Mouse (Mus musculus) lung, postnatal 0 days (tissue): ENCODE results near the gene Asrgl1. TPM values are rescaled to one million over a fixed set of nuclear protein-coding genes. Genes with fewer than 3 reads are reported as not detected.

ENCODE experiments used
- ATAC-seq: fragments of 200-750 bp; cut with Nextera tagmentation; 2 replicates; pipeline ENCODE4 v1.8.0; 2017; ENCODE audit warnings: moderate library complexity
- DNase-seq: peaks from one replicate; pipeline ENCODE4 v3.0.0-alpha.2; 2016; ENCODE audit warnings: low spot score
- H3K27ac ChIP-seq: fragments of 300-500 bp; sonication (generic); 2 replicates; pipeline ENCODE4 v1.5.1; 2014; ENCODE audit warnings: antibody characterized with exemption, mild to moderate bottlenecking, low read length, mixed read lengths
- H3K27me3 ChIP-seq: fragments of 300-500 bp; sonication (generic); replicated peaks from 2 replicates; pipeline ENCODE4 v1.6.1; 2014; ENCODE audit warnings: low read length, mixed read lengths; ENCODE audit not compliant: insufficient read depth
- H3K36me3 ChIP-seq: fragments of 300-500 bp; sonication (generic); 2 replicates; pipeline ENCODE4 v1.6.1; 2014; ENCODE audit warnings: low read length, mixed read lengths; ENCODE audit not compliant: insufficient read depth
- H3K4me1 ChIP-seq: fragments of 300-500 bp; sonication (generic); 2 replicates; pipeline ENCODE4 v1.6.1; 2014; ENCODE audit warnings: antibody characterized with exemption, low read depth, low read length, mixed read lengths; ENCODE audit not compliant: insufficient read depth
- H3K4me2 ChIP-seq: fragments of 300-500 bp; sonication (generic); replicated peaks from 2 replicates; pipeline ENCODE4 v1.6.1; 2014; ENCODE audit warnings: low read depth, mild to moderate bottlenecking, low read length, moderate library complexity, mixed read lengths
- H3K4me3 ChIP-seq: fragments of 300-500 bp; sonication (generic); 2 replicates; pipeline ENCODE4 v1.5.1; 2014; ENCODE audit warnings: low read depth, low read length
- H3K9ac ChIP-seq: fragments of 300-500 bp; sonication (generic); replicated peaks from 2 replicates; pipeline ENCODE4 v1.6.1; 2014; ENCODE audit warnings: low read depth, mild to moderate bottlenecking
- H3K9me3 ChIP-seq: fragments of 300-500 bp; sonication (generic); 2 replicates; pipeline ENCODE4 v1.6.1; 2016; ENCODE audit warnings: low read length, mixed read lengths
- CTCF ChIP-seq: IDR thresholded peaks from 2 replicates; pipeline ENCODE4 v1.5.1; 2016; ENCODE audit warnings: antibody characterized with exemption, mild to moderate bottlenecking
- EP300 ChIP-seq: IDR thresholded peaks from 2 replicates; pipeline ENCODE4 v1.6.1; 2016; ENCODE audit warnings: antibody characterized with exemption, mild to moderate bottlenecking, control low read depth
- WGBS: fragments of 180-500 bp; shearing (Covaris S2); extraction: QIAGEN DNeasy Blood & Tissue Kit; methylation state at CpG from one replicate; pipeline ENCODE4 v1.1.7; 2014; 5-methylcytosine and 5-hydroxymethylcytosine counted together
- polyA plus RNA-seq: library from polyadenylated mRNA; unstranded; fragments of >200 nt; fragmentation: Nextera tagmentation; extraction: Ambion mirVana; gene quantifications from 2 replicates; pipeline ENCODE4 v1.2.1, GENCODE M21; 2015

Asrgl1 gene
- polyA plus RNA-seq, 1 experiment from 2014 or later, result 7.9 TPM

DNA sequence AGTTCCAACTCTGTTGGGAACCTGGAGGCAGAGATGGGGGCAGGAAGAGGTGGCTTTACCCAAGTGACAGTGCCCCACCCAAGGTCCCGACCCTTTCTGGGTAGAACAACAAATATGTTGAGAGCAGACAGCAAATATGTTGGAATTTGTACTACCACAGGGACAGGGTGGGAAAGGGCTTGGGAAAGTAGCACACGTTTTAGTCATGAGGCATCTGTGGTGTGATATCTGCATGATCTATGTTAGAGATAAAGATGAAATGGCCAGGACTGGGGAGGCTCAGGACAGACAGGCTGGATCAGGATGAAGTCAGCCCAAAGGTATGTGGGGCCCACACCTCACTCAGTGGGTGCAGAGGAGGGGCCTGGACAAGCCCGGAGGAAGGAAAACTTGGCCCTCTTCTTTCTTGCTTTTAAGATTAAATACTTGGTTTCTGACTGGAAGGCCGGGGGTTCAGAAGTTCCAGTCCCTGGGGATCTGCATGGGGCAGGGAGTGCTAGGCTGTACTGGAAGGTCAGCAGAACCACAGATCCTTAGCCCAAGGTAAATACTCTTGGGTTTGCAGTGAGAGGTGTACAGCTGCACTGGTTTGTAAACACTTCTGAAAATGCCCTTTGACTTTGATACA is 28.6 kb downstream of the Asrgl1 start:
- TF ChIP-seq EP300, result peak; percentile 80
- no peak for TF ChIP-seq CTCF
- H3K4me2 ChIP-seq, result no peak overlapping the region
- peaks cover 17% of the 10 kb centered on the region; the same call in 1 of the 2 replicates for H3K4me1 ChIP-seq
- H3K27me3 ChIP-seq, result no peaks in the 10 kb centered on the region
- peak; percentile 73 for ATAC-seq
- H3K4me3 ChIP-seq, result no peak overlapping the region
- no peaks in the 10 kb centered on the region for H3K9me3 ChIP-seq
- H3K27ac ChIP-seq, result peak overlapping the region; percentile 86
- 11% methylated on average over 4 of the region's 4 CpGs for WGBS
- H3K36me3 ChIP-seq, result 0 out of 2 replicates have a peak, but pooled peaks cover under 1% of the 10 kb centered on the region
- H3K9ac ChIP-seq, result no peak overlapping the region
- DNase-seq, result peak; percentile 59

DNA sequence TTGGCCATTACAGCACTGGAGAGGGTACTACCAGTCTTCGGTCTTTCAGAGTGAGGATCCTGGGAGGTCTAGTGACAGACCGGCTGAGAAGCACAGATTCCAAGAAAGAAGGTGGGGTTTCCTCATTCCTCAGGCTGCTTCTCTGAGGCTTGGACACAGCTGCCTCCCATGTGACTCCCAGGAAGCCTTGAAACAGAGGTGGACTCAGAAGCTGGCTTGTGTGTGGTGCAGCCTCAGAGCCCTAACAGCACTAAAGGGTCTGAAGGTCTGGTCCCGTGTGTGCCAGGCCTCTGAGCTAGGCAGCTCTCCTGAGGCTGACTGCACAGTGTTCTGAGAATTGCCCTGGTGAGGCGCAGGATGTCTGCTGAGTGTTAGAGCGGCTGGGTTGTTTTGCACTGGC is 29.3 kb downstream of the Asrgl1 start:
- no peaks in the 10 kb centered on the region for H3K9me3 ChIP-seq
- H3K36me3 ChIP-seq, result no peaks in the 10 kb centered on the region
- no peaks in the 10 kb centered on the region for H3K27me3 ChIP-seq
- TF ChIP-seq EP300, result no peak
- no peak for TF ChIP-seq CTCF
- H3K9ac ChIP-seq, result no peak overlapping the region
- H3K4me3 ChIP-seq, result no peak overlapping the region
- ATAC-seq, result peak; percentile 46
- peak; percentile 65 for DNase-seq
- H3K4me1 ChIP-seq, result peaks cover 17% of the 10 kb centered on the region; the same call in 1 of the 2 replicates
- no peak overlapping the region for H3K4me2 ChIP-seq
- WGBS, result 44% methylated on average over 5 of the region's 5 CpGs
- peak overlapping the region; percentile 86 for H3K27ac ChIP-seq

DNA sequence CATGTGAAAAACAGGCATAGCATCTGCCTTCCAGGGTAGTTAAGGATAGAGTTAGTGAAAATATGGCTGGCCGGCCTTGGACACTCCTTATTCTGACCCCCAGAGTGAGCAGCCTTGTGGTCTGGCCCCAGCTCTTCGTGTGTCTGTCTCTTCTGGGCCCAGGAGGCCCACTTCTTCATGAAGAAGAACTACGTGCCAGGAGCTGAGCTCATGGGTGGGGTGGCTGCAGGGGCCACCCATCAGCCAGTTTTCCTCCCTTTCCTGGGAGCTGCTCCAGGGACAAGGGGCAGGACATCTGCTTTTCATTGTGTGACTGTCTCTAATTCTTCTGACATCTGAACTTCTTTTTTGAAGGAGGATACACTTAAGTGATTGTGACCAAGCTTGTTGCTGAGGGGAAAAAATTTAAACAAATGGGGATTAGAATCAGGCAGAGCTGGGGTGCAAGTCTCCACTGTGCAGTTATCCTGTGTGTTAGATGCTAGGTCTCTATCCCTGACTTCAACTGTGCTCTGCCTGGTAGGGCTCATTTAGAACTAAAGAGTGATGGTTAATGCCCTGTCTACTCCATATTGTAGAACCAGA is 30.2 kb downstream of the Asrgl1 start:
- ATAC-seq (no peak), DNase-seq (no peak)
- H3K27me3 ChIP-seq, result no peaks in the 10 kb centered on the region
- H3K27ac ChIP-seq, result no peak overlapping the region
- no peaks in the 10 kb centered on the region for H3K36me3 ChIP-seq
- peaks cover 17% of the 10 kb centered on the region; the same call in 1 of the 2 replicates for H3K4me1 ChIP-seq
- WGBS, result 61% methylated on average over 3 of the region's 3 CpGs
- H3K4me2 ChIP-seq, result no peak overlapping the region
- no peaks in the 10 kb centered on the region for H3K9me3 ChIP-seq
- H3K4me3 ChIP-seq, result no peak overlapping the region
- TF ChIP-seq EP300, result no peak
- TF ChIP-seq CTCF, result no peak
- no peak overlapping the region for H3K9ac ChIP-seq

DNA sequence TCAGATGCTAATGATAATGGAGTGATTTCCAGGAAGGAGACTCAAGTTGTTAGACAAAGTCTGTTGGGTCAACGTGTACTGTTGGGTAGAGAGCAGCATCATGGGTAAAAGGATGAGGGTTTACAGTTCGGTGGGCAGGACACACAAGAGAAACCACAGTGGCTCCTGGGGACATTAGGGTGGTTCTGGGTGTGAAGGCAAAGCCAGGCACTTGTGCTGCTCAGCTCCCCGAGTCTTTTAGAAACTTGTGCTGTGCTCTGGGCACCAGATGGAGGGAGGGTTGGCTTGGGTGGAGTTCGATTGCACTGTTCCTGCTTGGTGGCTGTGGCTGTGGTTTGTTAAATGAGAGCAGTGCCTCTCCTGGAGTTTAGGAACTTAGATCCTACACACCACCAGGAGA is 31.4 kb downstream of the Asrgl1 start:
- TF ChIP-seq EP300 (no peak), CTCF (no peak)
- Histone ChIP-seq H3K9ac (no peak overlapping the region), H3K4me1 (peaks cover 17% of the 10 kb centered on the region; the same call in 1 of the 2 replicates), H3K9me3 (no peaks in the 10 kb centered on the region), H3K27ac (no peak overlapping the region), H3K27me3 (no peaks in the 10 kb centered on the region), H3K4me2 (no peak overlapping the region), H3K36me3 (no peaks in the 10 kb centered on the region), H3K4me3 (no peak overlapping the region)
- ATAC-seq (no peak), DNase-seq (no peak)
- WGBS, result 77% methylated on average over 4 of the region's 4 CpGs

DNA sequence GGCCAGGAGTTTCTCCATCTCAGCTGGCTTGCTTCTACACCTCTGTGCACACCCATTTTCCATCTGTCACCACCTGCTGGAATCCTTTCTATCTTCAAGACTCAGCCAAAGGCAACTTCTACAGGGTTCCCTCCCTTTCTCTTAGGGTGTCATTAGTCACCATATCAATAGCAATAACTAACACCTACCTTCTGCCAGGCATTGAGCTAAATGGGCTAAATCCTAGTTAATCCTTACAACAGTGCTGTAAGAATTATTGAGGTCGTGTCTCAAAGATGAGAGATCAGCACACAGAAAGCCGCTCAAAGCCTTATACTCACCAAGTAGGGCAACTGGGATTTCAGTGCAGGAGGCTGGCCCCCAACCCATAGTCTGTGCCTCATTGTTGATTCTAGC is 34.4 kb downstream of the Asrgl1 start:
- no peaks in the 10 kb centered on the region for H3K9me3 ChIP-seq
- ATAC-seq (no peak), DNase-seq (no peak)
- H3K4me2 ChIP-seq, result no peak overlapping the region
- peaks cover 2% of the 10 kb centered on the region; the same call in 1 of the 2 replicates for H3K4me1 ChIP-seq
- 75% methylated on average over 2 of the region's 2 CpGs for WGBS
- no peak overlapping the region for H3K27ac ChIP-seq
- H3K9ac ChIP-seq, result no peak overlapping the region
- TF ChIP-seq EP300 (no peak), CTCF (no peak)
- no peak overlapping the region for H3K4me3 ChIP-seq
- H3K36me3 ChIP-seq, result no peaks in the 10 kb centered on the region
- H3K27me3 ChIP-seq, result no peaks in the 10 kb centered on the region

DNA sequence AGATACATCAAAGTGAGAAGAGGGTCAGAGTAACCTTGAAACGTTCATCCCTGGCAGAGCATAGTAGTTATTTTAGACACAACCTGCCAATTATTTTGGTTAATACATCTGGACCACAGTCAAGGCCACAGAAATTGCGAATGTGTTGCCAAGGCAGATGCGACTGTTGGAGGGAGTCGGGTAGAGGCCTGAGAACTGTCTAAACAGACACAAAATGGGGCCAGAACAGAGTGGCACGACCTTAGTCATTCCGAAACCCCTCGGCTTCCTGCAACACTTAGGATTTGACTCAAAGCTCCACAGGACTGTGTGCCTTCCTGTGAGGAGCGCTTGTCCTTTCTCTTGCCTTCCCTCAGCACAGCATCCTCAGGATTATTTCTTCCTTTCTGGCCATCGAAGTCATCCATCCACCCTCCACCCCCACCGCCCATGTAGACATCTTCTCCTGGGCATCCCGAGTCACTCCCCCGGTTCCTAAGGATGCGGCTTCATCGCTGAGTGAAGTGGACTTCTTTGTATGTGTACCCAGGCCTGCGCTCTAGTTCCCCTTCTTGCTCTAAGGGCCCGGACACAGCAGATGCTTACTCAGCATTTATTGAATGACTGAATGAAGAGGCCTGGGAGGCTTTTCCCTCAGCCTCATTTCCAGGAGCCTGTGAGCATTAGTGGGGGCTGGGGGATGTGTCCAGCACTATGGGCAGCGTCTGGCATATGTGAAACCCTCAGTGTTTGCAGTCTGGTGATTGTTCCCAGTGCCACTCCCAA is 35.0 kb downstream of the Asrgl1 start:
- Histone ChIP-seq H3K4me3 (no peak overlapping the region), H3K4me1 (no peaks in the 10 kb centered on the region), H3K27ac (no peak overlapping the region), H3K27me3 (no peaks in the 10 kb centered on the region), H3K9ac (no peak overlapping the region), H3K4me2 (no peak overlapping the region), H3K36me3 (no peaks in the 10 kb centered on the region), H3K9me3 (no peaks in the 10 kb centered on the region)
- 67% methylated on average over 17 of the region's 17 CpGs for WGBS
- TF ChIP-seq EP300, result no peak
- TF ChIP-seq CTCF, result no peak
- no peak for ATAC-seq
- no peak for DNase-seq
